Mouse (Mus musculus) midbrain, embryonic 12.5 days (tissue): Measurements from ENCODE around the gene Nuak1. TPM values are rescaled to one million over a fixed set of nuclear protein-coding genes. Genes with fewer than 3 reads are reported as not detected.

Source experiments
- ATAC-seq: fragments of 200-750 bp; cut with Nextera tagmentation; 2 replicates; pipeline ENCODE4 v1.8.0; 2017; ENCODE audit warnings: low read depth, moderate TSS enrichment, moderate library complexity; ENCODE audit not compliant: low FRiP score
- H3K27ac ChIP-seq: fragments of 300-500 bp; sonication (generic); replicated peaks from 2 replicates; pipeline ENCODE4 v1.5.1; 2016; ENCODE audit warnings: mild to moderate bottlenecking
- H3K27me3 ChIP-seq: fragments of 300-500 bp; sonication (generic); 2 replicates; pipeline ENCODE4 v1.6.1; 2016; ENCODE audit warnings: mild to moderate bottlenecking
- H3K36me3 ChIP-seq: fragments of 300-500 bp; sonication (generic); 2 replicates; pipeline ENCODE4 v1.6.1; 2016
- H3K4me1 ChIP-seq: fragments of 300-500 bp; sonication (generic); 2 replicates; pipeline ENCODE4 v1.6.1; 2016
- H3K4me2 ChIP-seq: fragments of 300-500 bp; sonication (generic); replicated peaks from 2 replicates; pipeline ENCODE4 v1.6.1; 2016; ENCODE audit warnings: mild to moderate bottlenecking, moderate library complexity
- H3K4me3 ChIP-seq: fragments of 300-500 bp; sonication (generic); 2 replicates; pipeline ENCODE4 v1.5.1; 2016; ENCODE audit warnings: mild to moderate bottlenecking
- H3K9ac ChIP-seq: fragments of 300-500 bp; sonication (generic); replicated peaks from 2 replicates; pipeline ENCODE4 v1.6.1; 2016; ENCODE audit warnings: mild to moderate bottlenecking, moderate library complexity
- H3K9me3 ChIP-seq: fragments of 300-500 bp; sonication (generic); 2 replicates; pipeline ENCODE4 v1.6.1; 2016; ENCODE audit warnings: mild to moderate bottlenecking
- WGBS: fragments of 180-500 bp; shearing (Covaris S2); methylation state at CpG from one replicate; pipeline ENCODE4 v1.1.7; 2016; 5-methylcytosine and 5-hydroxymethylcytosine counted together
- polyA plus RNA-seq: library from polyadenylated mRNA; unstranded; fragments of >200 nt; fragmentation: Nextera tagmentation; extraction: Ambion mirVana; gene quantifications from 2 replicates; pipeline ENCODE4 v1.2.1, GENCODE M21; 2016

Nuak1 gene
- polyA plus RNA-seq, 1 experiment from 2014 or later = 4.5 TPM

DNA sequence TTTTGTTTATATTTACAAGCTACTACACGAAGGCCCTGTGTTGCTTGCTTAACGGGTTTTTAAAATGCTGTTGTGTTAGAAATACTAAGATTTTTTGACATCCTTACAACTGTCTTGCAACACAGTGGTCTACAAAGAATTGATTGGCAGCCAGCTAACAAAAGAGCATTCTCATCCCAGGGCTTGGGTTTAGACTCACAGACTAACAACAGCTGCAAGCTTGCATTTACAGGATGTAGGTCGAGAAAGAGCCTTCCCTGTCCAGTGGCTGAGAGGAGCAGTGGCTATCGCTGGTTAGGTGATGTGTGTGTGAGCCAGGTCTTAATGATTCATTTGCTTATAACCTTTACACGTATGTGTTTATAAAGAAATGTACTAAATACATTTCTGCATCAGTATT is 94.7 kb downstream of the Nuak1 start:
- no peak overlapping the region for H3K27ac ChIP-seq
- H3K9ac ChIP-seq = no peak overlapping the region
- H3K27me3 ChIP-seq = no peaks in the 10 kb centered on the region

DNA sequence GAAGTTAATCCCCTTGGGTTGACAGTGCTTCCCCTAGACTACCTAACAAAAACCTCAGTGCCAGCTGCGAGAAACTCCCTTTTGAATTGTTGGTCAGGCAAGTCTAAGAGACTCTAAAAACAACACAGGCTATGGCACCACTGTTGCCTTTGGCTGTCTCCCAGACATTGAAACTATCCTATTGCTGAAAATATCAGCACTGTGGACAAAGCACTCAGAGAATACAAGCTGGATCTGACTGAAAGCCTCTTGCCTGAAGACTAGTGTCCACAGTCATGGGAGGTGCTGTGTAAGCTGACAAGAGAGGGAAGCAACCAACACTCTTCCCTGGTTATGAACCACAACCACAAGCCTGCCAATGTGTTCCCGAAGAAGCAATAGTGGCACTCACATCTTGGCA is 96.9 kb downstream of the Nuak1 start:
- ATAC-seq = no peak
- Histone ChIP-seq H3K4me1 (0 out of 2 replicates have a peak, but pooled peaks cover 2% of the 10 kb centered on the region), H3K27ac (no peak overlapping the region), H3K36me3 (no peaks in the 10 kb centered on the region), H3K27me3 (no peaks in the 10 kb centered on the region), H3K4me3 (no peak overlapping the region), H3K9ac (no peak overlapping the region), H3K4me2 (no peak overlapping the region), H3K9me3 (no peaks in the 10 kb centered on the region)
- WGBS = 92% methylated on average over 2 of the region's 2 CpGs

More for the DNA sequence above, 94.7 kb downstream of the Nuak1 start:
- Histone ChIP-seq H3K9me3 (no peaks in the 10 kb centered on the region), H3K36me3 (no peaks in the 10 kb centered on the region), H3K4me2 (no peak overlapping the region), H3K4me1 (0 out of 2 replicates have a peak, but pooled peaks cover 2% of the 10 kb centered on the region), H3K4me3 (no peak overlapping the region)
- 69% methylated on average over 5 of the region's 5 CpGs for WGBS
- no peak for ATAC-seq

DNA sequence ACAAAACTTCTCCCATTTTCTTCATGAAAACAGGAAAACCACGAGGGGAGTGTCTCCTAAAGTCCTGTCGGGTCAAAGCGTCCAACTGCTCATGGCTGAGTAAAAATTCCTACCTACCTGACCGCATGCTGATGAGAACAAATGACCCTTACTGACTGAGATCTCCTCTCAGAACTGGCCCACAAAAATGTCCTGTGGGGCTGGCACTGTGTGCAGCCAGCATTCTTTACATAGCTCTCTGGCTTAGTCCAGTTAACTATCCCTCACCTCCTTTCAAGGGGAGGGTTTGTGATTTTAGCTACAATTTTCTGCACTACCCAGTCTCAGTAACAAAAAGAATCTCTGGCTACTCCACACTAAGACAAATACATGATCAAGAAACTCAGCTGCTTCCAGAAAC is 100.9 kb downstream of the Nuak1 start:
- Histone ChIP-seq H3K4me1 (no peaks in the 10 kb centered on the region), H3K9me3 (no peaks in the 10 kb centered on the region), H3K4me3 (no peak overlapping the region), H3K9ac (no peak overlapping the region), H3K4me2 (no peak overlapping the region), H3K27me3 (no peaks in the 10 kb centered on the region), H3K27ac (no peak overlapping the region), H3K36me3 (no peaks in the 10 kb centered on the region)
- ATAC-seq = no peak
- WGBS = 59% methylated on average over 4 of the region's 4 CpGs

- Histone ChIP-seq H3K27me3 (no peaks in the 10 kb centered on the region), H3K4me1 (no peaks in the 10 kb centered on the region), H3K9ac (no peak overlapping the region), H3K4me2 (no peak overlapping the region), H3K4me3 (no peak overlapping the region), H3K27ac (no peak overlapping the region), H3K36me3 (no peaks in the 10 kb centered on the region), H3K9me3 (no peaks in the 10 kb centered on the region)
- ATAC-seq = no peak
- 87% methylated on average over 3 of the region's 3 CpGs for WGBS
Observed at GRCm38 (mm10) chr10:84338752-84339151, 101.6 kb downstream of the Nuak1 start.

DNA sequence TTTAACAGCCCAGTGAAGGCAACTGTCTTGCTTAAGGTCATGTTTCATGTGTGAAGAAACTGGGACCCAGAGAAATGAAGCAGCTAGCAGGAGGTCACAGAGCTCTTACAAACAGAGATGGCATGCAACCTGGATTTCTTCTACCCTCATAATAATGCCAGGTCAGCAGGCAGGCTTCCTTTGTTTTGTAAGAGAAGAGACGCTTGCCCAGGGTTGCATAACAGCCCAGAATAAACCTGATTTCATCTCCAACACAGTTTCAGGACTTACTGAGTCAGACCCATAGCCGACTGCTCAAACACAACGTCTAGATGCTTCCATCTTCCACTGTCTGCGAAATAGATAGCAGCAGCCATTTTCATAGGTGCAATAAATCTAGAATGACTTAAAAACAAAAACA is 105.0 kb downstream of the Nuak1 start:
- Histone ChIP-seq H3K9me3 (peaks cover 4% of the 10 kb centered on the region; the same call in 1 of the 2 replicates), H3K4me1 (no peaks in the 10 kb centered on the region), H3K27ac (no peak overlapping the region), H3K4me2 (no peak overlapping the region), H3K36me3 (no peaks in the 10 kb centered on the region), H3K4me3 (no peak overlapping the region), H3K9ac (no peak overlapping the region), H3K27me3 (no peaks in the 10 kb centered on the region)
- WGBS = 91% methylated on average over 4 of the region's 4 CpGs
- no peak for ATAC-seq

DNA sequence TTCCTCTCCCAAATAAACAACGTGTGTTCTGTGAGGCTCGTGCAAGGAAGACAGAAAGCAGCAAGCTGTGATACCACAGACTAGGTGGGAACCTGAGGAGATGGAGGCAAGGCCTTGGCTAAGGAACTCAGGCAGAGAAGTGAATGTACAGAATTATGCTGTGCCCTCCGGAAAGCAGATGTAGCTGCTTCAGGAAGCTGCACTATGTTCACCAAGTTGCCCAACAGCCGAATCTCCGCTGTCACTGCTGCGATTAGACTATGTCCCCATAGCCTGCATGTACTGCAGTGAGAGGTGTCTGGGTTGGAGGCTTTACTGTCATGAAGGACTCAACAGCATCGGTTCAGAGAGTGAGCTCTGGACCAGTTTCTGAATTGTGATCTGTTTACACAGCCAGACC is 110.6 kb downstream of the Nuak1 start:
- Histone ChIP-seq H3K4me1 (no peaks in the 10 kb centered on the region), H3K4me2 (no peak overlapping the region), H3K9me3 (peaks cover 4% of the 10 kb centered on the region; the same call in 1 of the 2 replicates), H3K9ac (no peak overlapping the region), H3K27me3 (no peaks in the 10 kb centered on the region), H3K36me3 (no peaks in the 10 kb centered on the region), H3K27ac (no peak overlapping the region), H3K4me3 (no peak overlapping the region)
- 89% methylated on average over 7 of the region's 7 CpGs for WGBS
- ATAC-seq = no peak

DNA sequence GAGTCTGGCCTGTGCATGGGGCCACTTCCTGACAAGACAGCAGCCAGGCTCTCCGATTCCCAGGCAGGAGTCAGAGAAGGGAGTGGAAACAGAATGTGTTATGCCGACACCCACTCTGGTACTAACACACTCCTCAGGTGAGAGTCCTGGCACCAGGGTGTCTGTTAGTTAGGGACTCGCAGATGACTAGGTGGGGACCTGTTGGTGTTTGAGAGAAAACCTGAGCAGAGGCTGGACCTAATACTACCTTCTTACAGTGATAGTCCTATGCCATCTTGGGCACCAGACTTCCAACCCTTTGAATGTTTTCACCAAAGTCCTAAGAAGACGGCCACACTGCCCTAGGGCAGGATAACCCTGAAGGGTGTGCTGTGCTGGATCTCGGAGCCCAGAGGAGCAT is 111.1 kb downstream of the Nuak1 start:
- no peak overlapping the region for H3K27ac ChIP-seq
- peaks cover 4% of the 10 kb centered on the region; the same call in 1 of the 2 replicates for H3K9me3 ChIP-seq
- H3K4me1 ChIP-seq = no peaks in the 10 kb centered on the region
- no peak overlapping the region for H3K9ac ChIP-seq
- H3K36me3 ChIP-seq = no peaks in the 10 kb centered on the region
- H3K27me3 ChIP-seq = no peaks in the 10 kb centered on the region
- WGBS = 89% methylated on average over 5 of the region's 5 CpGs
- no peak for ATAC-seq
- H3K4me3 ChIP-seq = no peak overlapping the region
- no peak overlapping the region for H3K4me2 ChIP-seq

- Histone ChIP-seq H3K4me3 (no peak overlapping the region), H3K4me1 (0 out of 2 replicates have a peak, but pooled peaks cover 6% of the 10 kb centered on the region), H3K36me3 (no peaks in the 10 kb centered on the region), H3K9me3 (no peaks in the 10 kb centered on the region), H3K4me2 (no peak overlapping the region), H3K27ac (no peak overlapping the region), H3K27me3 (no peaks in the 10 kb centered on the region), H3K9ac (no peak overlapping the region)
- 60% methylated on average over 6 of the region's 6 CpGs for WGBS
- ATAC-seq = no peak
Observed at GRCm38 (mm10) chr10:84324018-84324417, 116.4 kb downstream of the Nuak1 start.

Other genes with a start within 250 kb of the Nuak1 start
- gene Ckap4, start 93.5 kb upstream of the Nuak1 start, polyA plus RNA-seq = 105 and 109 TPM in 2 replicates
- gene Tcp11l2, start 136.0 kb upstream of the Nuak1 start, polyA plus RNA-seq = 15.8 and 16.7 TPM in 2 replicates
- 18.7 and 19.6 TPM in 2 replicates for gene Polr3b, start 181.7 kb upstream of the Nuak1 start, polyA plus RNA-seq